Mouse (Mus musculus): Measurements from ENCODE around the gene Tmem251. TPM values are rescaled to one million over a fixed set of nuclear protein-coding genes. Genes with fewer than 3 reads are reported as not detected.

Gene Tmem251
- polyA plus RNA-seq, 1 experiment from 2014 or later, result 16.9 TPM

DNA sequence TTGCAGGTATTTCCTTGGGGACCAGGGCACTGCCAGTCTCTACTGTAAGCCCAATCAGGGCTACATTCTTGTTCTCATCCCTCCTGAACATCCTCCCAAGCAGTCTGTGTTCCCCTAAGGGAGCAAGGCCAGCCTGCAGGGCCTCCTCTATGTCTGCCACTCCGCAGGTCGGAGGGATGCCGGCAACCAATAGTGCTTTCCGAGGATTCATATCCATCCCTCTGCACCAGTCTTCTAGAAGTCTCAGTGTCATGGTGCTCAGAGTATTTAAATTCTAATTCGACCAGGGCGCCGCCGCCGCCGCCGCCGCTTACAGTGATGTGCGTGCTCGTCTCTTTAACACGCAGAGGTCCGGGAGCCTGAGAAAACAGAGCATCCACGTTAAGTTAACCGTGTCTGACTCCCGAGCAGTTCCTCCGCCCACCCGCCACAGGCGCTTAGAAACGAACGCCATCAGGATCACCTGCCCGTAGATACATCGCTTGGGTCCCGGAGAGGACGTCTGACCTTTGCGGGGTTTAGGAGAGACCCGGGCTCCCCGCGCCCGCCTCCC is 450 bp upstream of the Tmem251 start:
- Histone ChIP-seq H3K9me3 (ENCODE audit: control insufficient read depth, low read length) (no peaks in the 10 kb centered on the region), H3K9ac (ENCODE audit: low read depth, low read length) (peak overlapping the region; percentile 86), H3K4me3 (ENCODE audit: low read length) (peak overlapping the region; percentile 71), H3K27ac (ENCODE audit: low read length) (peak overlapping the region; percentile 94), H3K4me1 (ENCODE audit: control insufficient read depth, insufficient read depth, low read length) (peaks cover 13% of the 10 kb centered on the region), H3K4me2 (ENCODE audit: low read depth, low read length) (peak overlapping the region; percentile 78), H3K27me3 (replicated peaks; ENCODE audit: control insufficient read depth, insufficient read depth, low read length) (no peaks in the 10 kb centered on the region), H3K36me3 (ENCODE audit: control insufficient read depth, insufficient read depth, low read length) (peaks cover 3% of the 10 kb centered on the region; the same call in 1 of the 2 replicates)
- ATAC-seq, result peak; percentile 61
- WGBS, result under 1% methylated on average over 33 of the region's 33 CpGs

DNA sequence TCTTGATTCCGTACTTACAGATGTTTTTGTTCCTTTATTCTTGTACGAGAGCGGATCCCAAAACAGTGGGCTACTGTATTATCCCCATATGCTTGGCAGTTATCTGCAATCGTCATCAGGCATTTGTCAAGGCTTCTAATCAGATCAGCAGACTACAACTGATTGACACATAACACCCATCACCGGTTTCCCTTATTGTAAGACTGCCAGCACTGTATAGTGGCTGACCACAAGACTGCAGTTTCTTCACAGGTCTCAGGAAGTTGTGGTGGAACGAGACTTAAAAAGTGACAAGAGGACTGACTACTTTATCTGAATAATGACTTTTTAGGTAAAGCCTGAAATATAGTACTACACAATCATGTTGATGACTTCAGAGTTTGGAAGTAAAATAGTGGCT is 1.3 kb downstream of the Tmem251 start:
- Histone ChIP-seq H3K27ac (ENCODE audit: low read length) (no peak overlapping the region), H3K4me2 (ENCODE audit: low read depth, low read length) (peak overlapping the region; percentile 52), H3K4me1 (ENCODE audit: control insufficient read depth, insufficient read depth, low read length) (peaks cover 13% of the 10 kb centered on the region), H3K4me3 (ENCODE audit: low read length) (peak overlapping the region; percentile 71), H3K9ac (ENCODE audit: low read depth, low read length) (peak overlapping the region; percentile 86; the same call in 1 of the 2 replicates), H3K36me3 (ENCODE audit: control insufficient read depth, insufficient read depth, low read length) (peaks cover 3% of the 10 kb centered on the region; the same call in 1 of the 2 replicates), H3K27me3 (replicated peaks; ENCODE audit: control insufficient read depth, insufficient read depth, low read length) (no peaks in the 10 kb centered on the region), H3K9me3 (ENCODE audit: control insufficient read depth, low read length) (no peaks in the 10 kb centered on the region)
- 58% methylated on average over 6 of the region's 6 CpGs for WGBS
- ATAC-seq, result no peak

DNA sequence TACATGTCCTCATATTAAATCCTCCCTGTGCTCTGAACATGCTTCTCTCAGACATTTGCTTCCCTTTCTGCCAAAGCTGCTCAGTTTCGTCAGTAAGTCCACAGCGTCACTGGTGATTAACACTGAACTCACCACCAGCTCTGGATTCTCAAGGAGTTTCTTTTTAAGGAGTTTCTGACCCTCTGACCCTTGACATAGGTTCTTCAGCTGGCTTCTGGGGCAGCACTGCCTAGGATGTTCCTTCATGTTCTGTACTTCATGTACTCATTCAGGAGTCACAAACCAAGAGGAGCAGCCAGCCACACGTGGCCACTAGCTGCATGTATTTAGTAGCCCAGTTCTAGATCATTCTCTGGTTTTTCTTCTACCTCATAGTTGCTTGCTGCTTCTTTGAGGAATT is 4.7 kb downstream of the Tmem251 start:
- no peak overlapping the region for H3K9ac ChIP-seq (ENCODE audit: low read depth, low read length)
- no peak for ATAC-seq
- no peaks in the 10 kb centered on the region for H3K27me3 ChIP-seq (replicated peaks; ENCODE audit: control insufficient read depth, insufficient read depth, low read length)
- H3K4me3 ChIP-seq (ENCODE audit: low read length), result no peak overlapping the region
- H3K27ac ChIP-seq (ENCODE audit: low read length), result no peak overlapping the region
- peaks cover 7% of the 10 kb centered on the region for H3K4me1 ChIP-seq (ENCODE audit: control insufficient read depth, insufficient read depth, low read length)
- 82% methylated on average over 3 of the region's 3 CpGs for WGBS
- no peak overlapping the region for H3K4me2 ChIP-seq (ENCODE audit: low read depth, low read length)
- H3K36me3 ChIP-seq (ENCODE audit: control insufficient read depth, insufficient read depth, low read length), result peaks cover 3% of the 10 kb centered on the region; the same call in 1 of the 2 replicates
- H3K9me3 ChIP-seq (ENCODE audit: control insufficient read depth, low read length), result no peaks in the 10 kb centered on the region

DNA sequence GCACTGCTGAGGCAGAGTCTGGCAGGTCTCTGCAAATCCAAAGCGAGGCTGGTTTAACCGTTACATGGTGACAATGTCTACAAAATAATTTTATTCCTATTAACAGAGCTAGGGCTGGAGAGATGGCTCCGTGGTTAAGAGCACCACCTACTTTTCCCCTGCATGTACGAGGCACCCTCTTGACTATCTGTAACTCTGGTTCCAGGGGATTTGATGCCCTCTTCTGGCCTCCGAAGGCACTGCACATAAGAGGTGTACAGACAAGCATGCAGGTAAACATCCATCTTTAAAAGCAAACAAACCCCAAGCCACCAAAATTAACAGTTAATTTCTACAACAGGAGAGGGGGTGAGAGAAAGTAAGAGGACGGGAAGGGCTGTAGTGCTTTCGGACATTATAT is 12.7 kb downstream of the Tmem251 start:
- Histone ChIP-seq H3K27me3 (replicated peaks; ENCODE audit: control insufficient read depth, insufficient read depth, low read length) (no peaks in the 10 kb centered on the region), H3K4me1 (ENCODE audit: control insufficient read depth, insufficient read depth, low read length) (peaks cover 11% of the 10 kb centered on the region), H3K9me3 (ENCODE audit: control insufficient read depth, low read length) (no peaks in the 10 kb centered on the region), H3K4me2 (ENCODE audit: low read depth, low read length) (peak overlapping the region; percentile 70), H3K4me3 (ENCODE audit: low read length) (peak overlapping the region; percentile 70), H3K27ac (ENCODE audit: low read length) (no peak overlapping the region), H3K36me3 (ENCODE audit: control insufficient read depth, insufficient read depth, low read length) (0 out of 2 replicates have a peak, but pooled peaks cover 7% of the 10 kb centered on the region), H3K9ac (ENCODE audit: low read depth, low read length) (peak overlapping the region; percentile 79; the same call in 1 of the 2 replicates)
- WGBS, result 72% methylated on average over 7 of the region's 7 CpGs
- ATAC-seq, result no peak

DNA sequence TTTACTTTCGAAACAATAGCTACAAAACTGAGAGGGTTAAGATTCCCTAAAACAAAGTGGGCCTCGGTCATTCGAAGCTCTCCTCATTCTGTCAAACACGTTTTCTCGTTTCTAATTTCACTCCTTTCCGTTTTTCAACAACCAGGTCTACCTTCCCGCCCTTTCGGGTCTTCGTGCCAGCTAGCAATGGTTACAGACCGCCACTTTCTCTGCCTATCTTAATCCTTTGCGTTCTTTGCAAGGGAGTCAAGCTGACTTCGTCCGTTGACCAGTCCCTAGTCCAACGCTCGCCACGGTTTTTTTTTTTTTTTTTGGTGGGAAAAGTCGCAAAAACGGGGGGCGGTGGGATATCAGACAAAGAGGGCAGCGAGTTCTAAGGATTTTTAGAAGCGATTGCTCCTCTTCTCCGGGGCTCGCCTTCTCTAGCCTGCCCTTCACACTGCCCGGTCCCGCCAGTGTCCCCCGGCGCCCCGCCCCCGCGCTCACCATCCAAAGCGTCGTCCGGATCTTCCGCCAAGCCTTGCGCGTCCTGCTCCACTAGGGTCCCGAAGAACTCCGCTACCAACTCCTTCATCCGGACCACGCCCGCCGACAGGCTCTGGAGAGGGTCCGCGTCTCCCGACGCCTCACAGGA is 13.6 kb downstream of the Tmem251 start:
- peak overlapping the region; percentile 79 for H3K9ac ChIP-seq (ENCODE audit: low read depth, low read length)
- peak; percentile 92 for ATAC-seq
- WGBS, result under 1% methylated on average over 46 of the region's 46 CpGs

DNA sequence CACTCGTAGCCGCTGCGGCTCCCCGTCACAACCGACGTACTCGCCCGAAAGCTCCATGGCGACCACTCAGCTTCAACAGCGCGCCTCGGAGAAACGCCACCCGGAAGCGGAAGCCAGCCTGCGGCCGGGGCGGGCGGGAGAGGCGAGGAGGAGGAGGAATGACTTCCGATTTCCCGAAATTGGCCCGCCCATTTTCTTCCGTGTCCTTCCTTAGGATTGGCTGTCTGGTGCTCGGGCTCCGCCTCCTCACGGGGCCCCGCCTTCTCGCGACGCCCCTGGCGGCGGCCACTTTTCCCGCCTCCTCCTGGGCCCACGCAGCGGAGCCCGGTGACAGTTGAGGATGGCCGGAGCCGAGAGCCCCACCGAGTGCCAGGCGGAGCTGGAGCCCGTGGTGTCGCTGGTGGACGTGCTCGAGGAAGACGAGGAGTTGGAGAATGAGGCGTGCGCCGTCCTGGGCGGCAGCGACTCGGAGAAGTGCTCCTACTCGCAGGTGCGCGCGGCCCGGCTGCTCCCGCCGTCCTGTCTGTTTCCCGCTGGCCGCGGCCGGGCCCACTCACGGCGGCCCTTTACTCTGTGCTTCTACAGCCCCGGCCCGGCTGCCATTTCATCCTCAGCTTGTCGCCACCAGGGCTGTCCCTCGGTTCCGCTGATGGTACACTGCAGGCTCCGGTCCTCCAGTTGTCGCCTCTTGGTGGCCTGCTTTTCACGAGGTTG is 14.3 kb downstream of the Tmem251 start, which contains the start of the genes Gm28051, Gon7 and Ubr7:
Gene Gm28051 (minus strand): TSS at position 77 of the 714 bp plus-strand sequence.
Gene Gon7 (minus strand): TSS at position 115 of the 714 bp plus-strand sequence.
Gene Ubr7 (plus strand): TSS at position 279 of the 714 bp plus-strand sequence.
- Histone ChIP-seq H3K4me3 (ENCODE audit: low read length) (peak within 1 kb of the TSS; percentile 70), H3K9me3 (ENCODE audit: control insufficient read depth, low read length) (no peaks in the 10 kb centered on the region), H3K36me3 (ENCODE audit: control insufficient read depth, insufficient read depth, low read length) (0 out of 2 replicates have a peak, but pooled peaks cover 7% of the 10 kb centered on the region), H3K9ac (ENCODE audit: low read depth, low read length) (peak within 1 kb of the TSS; percentile 80), H3K4me2 (ENCODE audit: low read depth, low read length) (peak within 1 kb of the TSS; percentile 85), H3K27me3 (replicated peaks; ENCODE audit: control insufficient read depth, insufficient read depth, low read length) (no peaks in the 10 kb centered on the region), H3K27ac (ENCODE audit: low read length) (peak within 1 kb of the TSS; percentile 94), H3K4me1 (ENCODE audit: control insufficient read depth, insufficient read depth, low read length) (peaks cover 11% of the 10 kb centered on the region)
- ATAC-seq, result peak; percentile 98
- WGBS, result under 1% methylated on average over 71 of the region's 73 CpGs

More for the DNA sequence above, 13.6 kb downstream of the Tmem251 start:
- Histone ChIP-seq H3K27me3 (replicated peaks; ENCODE audit: control insufficient read depth, insufficient read depth, low read length) (no peaks in the 10 kb centered on the region), H3K9me3 (ENCODE audit: control insufficient read depth, low read length) (no peaks in the 10 kb centered on the region), H3K4me1 (ENCODE audit: control insufficient read depth, insufficient read depth, low read length) (peaks cover 11% of the 10 kb centered on the region), H3K27ac (ENCODE audit: low read length) (peak overlapping the region; percentile 94), H3K36me3 (ENCODE audit: control insufficient read depth, insufficient read depth, low read length) (0 out of 2 replicates have a peak, but pooled peaks cover 7% of the 10 kb centered on the region), H3K4me3 (ENCODE audit: low read length) (peak overlapping the region; percentile 70), H3K4me2 (ENCODE audit: low read depth, low read length) (peak overlapping the region; percentile 70)

DNA sequence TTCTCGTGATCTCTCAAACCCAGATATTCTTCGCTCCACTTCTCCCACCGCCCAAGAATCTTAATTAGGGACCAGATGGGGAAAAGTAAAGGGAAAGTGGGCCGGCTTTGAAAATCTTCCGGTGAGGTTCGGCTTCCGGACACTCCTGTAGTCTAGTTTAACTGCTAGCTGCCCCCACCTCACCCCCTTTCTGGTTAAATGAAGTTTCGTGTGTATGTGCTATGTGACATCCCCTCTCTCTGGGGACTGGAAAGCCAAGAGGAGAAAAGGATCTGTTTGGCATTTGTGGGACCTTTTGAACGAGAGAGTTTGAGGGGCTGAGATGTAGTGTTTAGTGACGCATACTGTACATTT is 14.8 kb downstream of the Tmem251 start, which contains the start of gene Gm20604:
Gene Gm20604 (minus strand): TSS at position 270 of the 354 bp plus-strand sequence.
- under 1% methylated on average over 10 of the region's 10 CpGs for WGBS
- Histone ChIP-seq H3K36me3 (ENCODE audit: control insufficient read depth, insufficient read depth, low read length) (0 out of 2 replicates have a peak, but pooled peaks cover 7% of the 10 kb centered on the region), H3K4me3 (ENCODE audit: low read length) (peak within 1 kb of the TSS; percentile 70), H3K4me1 (ENCODE audit: control insufficient read depth, insufficient read depth, low read length) (peaks cover 11% of the 10 kb centered on the region), H3K9me3 (ENCODE audit: control insufficient read depth, low read length) (no peaks in the 10 kb centered on the region), H3K4me2 (ENCODE audit: low read depth, low read length) (peak within 1 kb of the TSS; percentile 85), H3K27ac (ENCODE audit: low read length) (peak within 1 kb of the TSS; percentile 94), H3K27me3 (replicated peaks; ENCODE audit: control insufficient read depth, insufficient read depth, low read length) (no peaks in the 10 kb centered on the region), H3K9ac (ENCODE audit: low read depth, low read length) (peak within 1 kb of the TSS; percentile 80)
- no peak for ATAC-seq

DNA sequence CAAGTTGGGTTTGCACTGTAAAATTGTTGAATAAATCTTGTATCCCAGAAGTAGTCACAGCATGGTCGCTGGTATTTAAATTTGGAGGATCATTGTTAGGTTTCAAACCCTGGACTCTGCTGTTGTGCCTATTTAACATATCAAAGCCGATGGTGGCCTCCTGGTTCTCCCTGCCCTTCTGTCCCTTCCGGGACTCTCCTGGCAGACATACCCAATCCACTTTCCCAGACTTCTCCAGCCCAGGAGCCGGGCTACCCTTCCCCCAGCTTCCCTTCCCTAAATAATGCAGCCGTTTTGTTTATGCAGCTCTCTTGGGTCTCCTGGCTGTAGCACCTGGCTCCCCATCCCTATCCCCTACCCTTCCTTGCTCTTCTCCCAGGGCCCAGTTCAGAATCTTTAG is 15.4 kb downstream of the Tmem251 start:
- WGBS, result 2% methylated on average over 5 of the region's 5 CpGs
- Histone ChIP-seq H3K9ac (ENCODE audit: low read depth, low read length) (peak overlapping the region; percentile 80), H3K27me3 (replicated peaks; ENCODE audit: control insufficient read depth, insufficient read depth, low read length) (no peaks in the 10 kb centered on the region), H3K4me2 (ENCODE audit: low read depth, low read length) (peak overlapping the region; percentile 85), H3K4me3 (ENCODE audit: low read length) (peak overlapping the region; percentile 70), H3K9me3 (ENCODE audit: control insufficient read depth, low read length) (no peaks in the 10 kb centered on the region), H3K4me1 (ENCODE audit: control insufficient read depth, insufficient read depth, low read length) (peaks cover 11% of the 10 kb centered on the region), H3K36me3 (ENCODE audit: control insufficient read depth, insufficient read depth, low read length) (0 out of 2 replicates have a peak, but pooled peaks cover 4% of the 10 kb centered on the region), H3K27ac (ENCODE audit: low read length) (no peak overlapping the region)
- ATAC-seq, result no peak

DNA sequence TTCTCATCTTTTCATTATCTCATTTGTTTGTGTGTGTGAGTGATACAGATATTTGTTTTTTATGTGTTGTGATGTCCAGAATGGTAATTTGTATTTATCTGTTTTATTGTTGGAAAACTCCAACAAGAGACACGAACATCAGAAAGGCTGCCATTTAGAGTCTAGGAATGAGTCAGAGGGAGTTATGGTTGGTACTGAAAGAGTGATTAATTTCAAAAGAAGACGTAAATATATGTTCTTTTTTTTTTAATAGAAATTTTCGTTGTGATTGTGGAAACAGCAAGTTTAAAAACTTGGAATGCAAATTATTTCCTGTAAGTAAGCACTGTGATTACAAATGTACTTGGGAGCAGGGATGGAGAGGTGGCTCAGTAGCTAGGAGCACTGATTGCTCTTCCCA is 18.1 kb downstream of the Tmem251 start:
- no peak overlapping the region for H3K4me2 ChIP-seq (ENCODE audit: low read depth, low read length)
- no peaks in the 10 kb centered on the region for H3K27me3 ChIP-seq (replicated peaks; ENCODE audit: control insufficient read depth, insufficient read depth, low read length)
- no peak overlapping the region for H3K4me3 ChIP-seq (ENCODE audit: low read length)
- no peak overlapping the region for H3K9ac ChIP-seq (ENCODE audit: low read depth, low read length)
- 89% methylated on average over 3 of the region's 3 CpGs for WGBS
- no peak overlapping the region for H3K27ac ChIP-seq (ENCODE audit: low read length)
- peaks cover 7% of the 10 kb centered on the region for H3K4me1 ChIP-seq (ENCODE audit: control insufficient read depth, insufficient read depth, low read length)
- peaks cover 4% of the 10 kb centered on the region; the same call in 1 of the 2 replicates for H3K36me3 ChIP-seq (ENCODE audit: control insufficient read depth, insufficient read depth, low read length)
- H3K9me3 ChIP-seq (ENCODE audit: control insufficient read depth, low read length), result no peaks in the 10 kb centered on the region
- ATAC-seq, result no peak

Measured in intestine, embryonic 16.5 days (tissue).